Mouse (Mus musculus) liver, embryonic 14.5 days (tissue): ENCODE results near the gene Mcm2.

ENCODE experiments used
- CTCF ChIP-seq: IDR thresholded peaks from 2 replicates; pipeline ENCODE4 v1.5.1; 2016; ENCODE audit warnings: antibody characterized with exemption, low read depth, control low read depth
- EP300 ChIP-seq: IDR thresholded peaks from 2 replicates; pipeline ENCODE4 v1.6.1; 2016; ENCODE audit warnings: antibody characterized with exemption, low read depth

DNA sequence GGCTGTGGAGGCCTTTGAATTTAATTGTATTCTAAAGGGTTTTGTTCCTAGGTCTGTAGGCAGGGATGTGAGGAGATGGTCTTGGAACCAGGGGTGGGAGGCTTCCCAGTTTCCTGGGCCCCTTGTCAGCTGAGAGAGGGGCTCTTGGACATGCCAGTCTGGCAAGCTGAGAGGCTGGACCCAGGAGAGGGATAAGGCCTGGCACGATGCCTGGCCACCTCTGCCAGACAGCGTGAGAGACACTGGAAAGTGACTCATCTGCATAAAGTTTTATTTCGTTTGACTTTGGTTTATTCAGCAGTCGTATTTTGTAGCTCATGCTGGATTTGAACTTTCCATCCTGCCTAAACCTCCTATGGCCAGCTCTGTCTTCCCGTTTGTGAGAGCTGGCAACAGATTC, 30.0 kb upstream of the Mcm2 start:
- TF ChIP-seq CTCF (no peak), EP300 (no peak)
